Mouse (Mus musculus) adrenal gland, postnatal 4 days (tissue): ENCODE data around the gene Zcchc12. TPM values are rescaled to one million over a fixed set of nuclear protein-coding genes. Genes with fewer than 3 reads are reported as not detected.

Experiments
- DNase-seq, 2 experiments: peaks; one replicate each; pipeline ENCODE4 v3.0.0; 2021 to 2022; ENCODE audit warnings: low spot score in 2 of 2, mixed read lengths in 2 of 2
- long read RNA-seq, 2 experiments: library from polyadenylated mRNA; stranded (forward); transcript quantifications; one replicate each; pipeline ENCODE4 v2.0.0; 2021
- total RNA-seq, 2 experiments: library from RNA; stranded (reverse); gene quantifications; 2 replicates each; pipeline ENCODE4 v1.2.3; 2021

The Zcchc12 gene
- 10 to 100 TPM; 11.8 to 14.3 TPM for total RNA-seq
- long read RNA-seq, experiment 1, partial matches to known transcripts: 0 of 13 reads
- long read RNA-seq, experiment 1, other reads (novel, unspliced or antisense): 8 of 13 reads
- long read RNA-seq, experiment 2, transcript Zcchc12-201 (4 exons, 2,089 nt): major isoform, 5 of 34 reads
- long read RNA-seq, experiment 2, partial matches to known transcripts: 2 of 34 reads
- long read RNA-seq, experiment 2, other reads (novel, unspliced or antisense): 22 of 34 reads

- no peak for DNase-seq
Measured at GRCm38 (mm10) chrX:36195736-36196525, at the start of gene Zcchc12. TSS of gene Zcchc12 (plus strand) at chrX:36195904.

- DNase-seq: no peak
Measured at GRCm38 (mm10) chrX:36146746-36147145, 49.0 kb upstream of the Zcchc12 start.

- DNase-seq: no peak
Measured at GRCm38 (mm10) chrX:36150100-36150499, 45.6 kb upstream of the Zcchc12 start.

- no peak for DNase-seq
Measured at GRCm38 (mm10) chrX:36156677-36157076, 39.0 kb upstream of the Zcchc12 start.

- no peak for DNase-seq
Measured at GRCm38 (mm10) chrX:36161567-36161966, 34.1 kb upstream of the Zcchc12 start.

GRCm38 (mm10) chrX:36183625-36184024 is 12.1 kb upstream of the Zcchc12 start:
- DNase-seq: peak in 1 of 2 experiments; percentile 5

GRCm38 (mm10) chrX:36186036-36186435 is 9.7 kb upstream of the Zcchc12 start:
- DNase-seq: no peak

GRCm38 (mm10) chrX:36186443-36186842 is 9.3 kb upstream of the Zcchc12 start:
- DNase-seq: no peak

GRCm38 (mm10) chrX:36193951-36194350 is 1.8 kb upstream of the Zcchc12 start:
- no peak for DNase-seq

GRCm38 (mm10) chrX:36209554-36209953 is 13.8 kb downstream of the Zcchc12 start:
- no peak for DNase-seq

- DNase-seq: no peak
Measured at GRCm38 (mm10) chrX:36211216-36211615, 15.5 kb downstream of the Zcchc12 start.

- no peak for DNase-seq
Measured at GRCm38 (mm10) chrX:36221366-36221765, 25.7 kb downstream of the Zcchc12 start.

- peak; percentile 23 to 32 for DNase-seq
Measured at GRCm38 (mm10) chrX:36225777-36226176, 30.1 kb downstream of the Zcchc12 start.

- DNase-seq: no peak
Measured at GRCm38 (mm10) chrX:36226577-36226976, 30.9 kb downstream of the Zcchc12 start.

- no peak for DNase-seq
Measured at GRCm38 (mm10) chrX:36228861-36229260, 33.2 kb downstream of the Zcchc12 start.

- no peak for DNase-seq
Measured at GRCm38 (mm10) chrX:36229273-36229672, 33.6 kb downstream of the Zcchc12 start.

- no peak for DNase-seq
Measured at GRCm38 (mm10) chrX:36235652-36236051, 39.9 kb downstream of the Zcchc12 start.

Other genes with a start within 250 kb of the Zcchc12 start
- 10 to 100 TPM in 1 of 2 experiments, 1 to 10 TPM in 1; 10.0 to 13.0 TPM for gene Il13ra1, start 83.8 kb upstream of the Zcchc12 start, total RNA-seq
- 1 to 10 TPM; 7.7 to 8.0 TPM for gene Lonrf3, start 132.4 kb downstream of the Zcchc12 start, total RNA-seq
- gene Gm6268, start 205.4 kb downstream of the Zcchc12 start, total RNA-seq: not detected